Mouse (Mus musculus) heart, adult 2 months (tissue): ENCODE results near the gene Slc39a11.

Experiments
- CTCF ChIP-seq: fragments of 200-600 bp; IDR thresholded peaks from 2 replicates; pipeline ENCODE4 v1.8.1; 2022; ENCODE audit warnings: antibody characterized with exemption, mild to moderate bottlenecking, moderate library complexity
- EP300 ChIP-seq: fragments of 200-500 bp; IDR thresholded peaks from 2 replicates; pipeline ENCODE4 v1.6.1; 2011; ENCODE audit warnings: low read depth, low read length, control low read depth; ENCODE audit not compliant: insufficient read depth
- POLR2A ChIP-seq: fragments of 200-500 bp; IDR thresholded peaks from 2 replicates; pipeline ENCODE4 v1.6.1; 2011; ENCODE audit warnings: mild to moderate bottlenecking, low read depth, low read length, control low read depth; ENCODE audit not compliant: insufficient read depth

- TF ChIP-seq POLR2A (no peak), CTCF (no peak), EP300 (no peak)
Observed at GRCm38 (mm10) chr11:113299492-113299891, 350.4 kb downstream of the Slc39a11 start.
